Mouse (Mus musculus) ES-Bruce4 (cell line): ENCODE measurements around the gene Calml4. TPM values are rescaled to one million over a fixed set of nuclear protein-coding genes. Genes with fewer than 3 reads are reported as not detected.

Experiments used
- H3K27ac ChIP-seq: 2 replicates; pipeline ENCODE4 v1.5.1; 2012; ENCODE audit warnings: low read length, inconsistent platforms; ENCODE audit not compliant: insufficient read depth
- H3K27me3 ChIP-seq: 2 replicates; pipeline ENCODE4 v1.6.1; 2012; ENCODE audit warnings: mild to moderate bottlenecking, low read length, inconsistent platforms; ENCODE audit not compliant: control insufficient read depth, poor library complexity, insufficient read depth, severe bottlenecking
- H3K36me3 ChIP-seq: 2 replicates; pipeline ENCODE4 v1.6.1; 2012; ENCODE audit warnings: inconsistent platforms, mild to moderate bottlenecking, low read length, moderate library complexity; ENCODE audit not compliant: control insufficient read depth, poor library complexity, insufficient read depth, severe bottlenecking
- H3K4me1 ChIP-seq: one replicate; pipeline ENCODE4 v1.8.1; 2011; ENCODE audit warnings: low read length; ENCODE audit not compliant: control insufficient read depth, insufficient read depth
- H3K4me3 ChIP-seq: 2 replicates; pipeline ENCODE4 v1.5.1; 2011; ENCODE audit warnings: low read depth, mild to moderate bottlenecking, low read length
- H3K9ac ChIP-seq: 2 replicates; pipeline ENCODE4 v1.6.1; 2012; ENCODE audit warnings: low read depth, mild to moderate bottlenecking, inconsistent platforms; ENCODE audit not compliant: poor library complexity, severe bottlenecking
- H3K9me3 ChIP-seq: replicated peaks from 2 replicates; pipeline ENCODE4 v1.6.1; 2012; ENCODE audit warnings: mild to moderate bottlenecking, low read length, inconsistent platforms; ENCODE audit not compliant: control insufficient read depth, poor library complexity, insufficient read depth, severe bottlenecking
- CTCF ChIP-seq: IDR thresholded peaks from one replicate; pipeline ENCODE4 v1.8.1; 2011; ENCODE audit warnings: low read depth, low read length
- EP300 ChIP-seq: IDR thresholded peaks from 2 replicates; pipeline ENCODE4 v1.6.1; 2011; ENCODE audit warnings: low read depth, low read length; ENCODE audit not compliant: insufficient read depth
- POLR2A ChIP-seq: IDR thresholded peaks from one replicate; pipeline ENCODE4 v1.8.1; 2011; ENCODE audit warnings: low read length; ENCODE audit not compliant: insufficient read depth
- polyA plus RNA-seq: library from polyadenylated mRNA; stranded (reverse); fragments of >200 nt; gene quantifications from 2 replicates; pipeline ENCODE4 v1.2.4, GENCODE M21; 2011; ENCODE audit warnings: low read depth; ENCODE audit not compliant: missing spikeins, insufficient read depth, insufficient read length

The Calml4 gene
- 11.7 and 16.7 TPM in 2 replicates for polyA plus RNA-seq

GRCm38 (mm10) chr9:62857719-62858261 is at the start of gene Calml4:
Gene Calml4 (plus strand): TSS chr9:62858080.
- no peak within 1 kb of the TSS for H3K27ac ChIP-seq

GRCm38 (mm10) chr9:62810095-62810494 is 47.8 kb upstream of the Calml4 start:
- H3K27me3 ChIP-seq = no peaks in the 10 kb centered on the region
- H3K4me1 ChIP-seq = no peaks in the 10 kb centered on the region
- TF ChIP-seq EP300 = no peak
- no peak for TF ChIP-seq POLR2A
- TF ChIP-seq CTCF = no peak
- no peaks in the 10 kb centered on the region for H3K9me3 ChIP-seq
- H3K9ac ChIP-seq = peak overlapping the region; percentile 89
- peaks cover 30% of the 10 kb centered on the region for H3K36me3 ChIP-seq
- peak overlapping the region; percentile 99 for H3K4me3 ChIP-seq
- no peak overlapping the region for H3K27ac ChIP-seq

More at GRCm38 (mm10) chr9:62857719-62858261, at the start of gene Calml4:
- TF ChIP-seq CTCF (no peak), POLR2A (no peak), EP300 (no peak)
- no peaks in the 10 kb centered on the region for H3K9me3 ChIP-seq
- H3K4me3 ChIP-seq = no peak within 1 kb of the TSS
- H3K9ac ChIP-seq = no peak within 1 kb of the TSS
- no peaks in the 10 kb centered on the region for H3K27me3 ChIP-seq
- no peaks in the 10 kb centered on the region for H3K36me3 ChIP-seq
- peaks cover 8% of the 10 kb centered on the region for H3K4me1 ChIP-seq

- H3K9ac ChIP-seq = peak overlapping the region; percentile 89
- no peak for TF ChIP-seq CTCF
Observed at GRCm38 (mm10) chr9:62810543-62811515, 47.1 kb upstream of the Calml4 start.

GRCm38 (mm10) chr9:62811516-62812121 is 46.3 kb upstream of the Calml4 start, which contains the start of gene Fem1b:
Gene Fem1b (minus strand): TSS chr9:62811934.
- no peaks in the 10 kb centered on the region for H3K27me3 ChIP-seq
- peak; percentile 70; the same call in 1 of the 2 replicates for TF ChIP-seq EP300
- no peak for TF ChIP-seq CTCF
- peak; percentile 72 for TF ChIP-seq POLR2A

More at GRCm38 (mm10) chr9:62810543-62811515, 47.1 kb upstream of the Calml4 start:
- H3K36me3 ChIP-seq = peaks cover 27% of the 10 kb centered on the region
- no peaks in the 10 kb centered on the region for H3K9me3 ChIP-seq
- H3K4me3 ChIP-seq = peak overlapping the region; percentile 99
- H3K27me3 ChIP-seq = no peaks in the 10 kb centered on the region
- H3K4me1 ChIP-seq = no peaks in the 10 kb centered on the region
- 0 out of 2 replicates have a peak overlapping the region, but pooled peaks have one; percentile 16 for H3K27ac ChIP-seq

GRCm38 (mm10) chr9:62812216-62813049 is 45.4 kb upstream of the Calml4 start:
- peaks cover 16% of the 10 kb centered on the region for H3K36me3 ChIP-seq
- TF ChIP-seq POLR2A (no peak), CTCF (no peak), EP300 (no peak)
- peaks cover 2% of the 10 kb centered on the region for H3K4me1 ChIP-seq
- peak overlapping the region; percentile 89 for H3K9ac ChIP-seq
- peak overlapping the region; percentile 99 for H3K4me3 ChIP-seq
- peak overlapping the region; percentile 89 for H3K27ac ChIP-seq
- H3K27me3 ChIP-seq = no peaks in the 10 kb centered on the region
- H3K9me3 ChIP-seq = no peaks in the 10 kb centered on the region

More at GRCm38 (mm10) chr9:62811516-62812121, 46.3 kb upstream of the Calml4 start, which contains the start of gene Fem1b:
- Histone ChIP-seq H3K36me3 (peaks cover 23% of the 10 kb centered on the region), H3K9ac (peak within 1 kb of the TSS; percentile 89), H3K27ac (peak within 1 kb of the TSS; percentile 89), H3K9me3 (no peaks in the 10 kb centered on the region), H3K4me1 (no peaks in the 10 kb centered on the region), H3K4me3 (peak within 1 kb of the TSS; percentile 99)
